Mouse (Mus musculus): ENCODE results near the gene Vtcn1.
"Not testable (repeated sequence)": the region's sequence is repeated elsewhere in the genome, so short reads cannot be mapped to it uniquely, and the experiment has no call there.

The Vtcn1 gene

GRCm38 (mm10) chr3:100825225-100825965 is at the start of gene Vtcn1:
Gene Vtcn1, plus strand, starts transcription at chr3:100825459.
- DNase-seq (ENCODE audit: low spot score) = peak; percentile 20

GRCm38 (mm10) chr3:100776967-100777366 is 48.3 kb upstream of the Vtcn1 start:
- DNase-seq (ENCODE audit: low spot score) = no peak

GRCm38 (mm10) chr3:100777568-100777967 is 47.7 kb upstream of the Vtcn1 start:
- no peak for DNase-seq (ENCODE audit: low spot score)

GRCm38 (mm10) chr3:100786076-100786475 is 39.2 kb upstream of the Vtcn1 start:
- no peak for DNase-seq (ENCODE audit: low spot score)

- no peak for DNase-seq (ENCODE audit: low spot score)
Observed at GRCm38 (mm10) chr3:100791670-100792069, 33.6 kb upstream of the Vtcn1 start.

- no peak for DNase-seq (ENCODE audit: low spot score)
Observed at GRCm38 (mm10) chr3:100793345-100793744, 31.9 kb upstream of the Vtcn1 start.

GRCm38 (mm10) chr3:100796571-100796970 is 28.7 kb upstream of the Vtcn1 start:
- no peak for DNase-seq (ENCODE audit: low spot score)

- no peak for DNase-seq (ENCODE audit: low spot score)
Observed at GRCm38 (mm10) chr3:100797166-100798145, 27.8 kb upstream of the Vtcn1 start.

GRCm38 (mm10) chr3:100798872-100799422 is 26.3 kb upstream of the Vtcn1 start:
- no peak for DNase-seq (ENCODE audit: low spot score)

GRCm38 (mm10) chr3:100804975-100805374 is 20.3 kb upstream of the Vtcn1 start:
- no peak for DNase-seq (ENCODE audit: low spot score)

- DNase-seq (ENCODE audit: low spot score) = no peak
Observed at GRCm38 (mm10) chr3:100805925-100806324, 19.3 kb upstream of the Vtcn1 start.

GRCm38 (mm10) chr3:100810461-100810860 is 14.8 kb upstream of the Vtcn1 start:
- DNase-seq (ENCODE audit: low spot score) = no peak

- DNase-seq (ENCODE audit: low spot score) = no peak
Observed at GRCm38 (mm10) chr3:100811836-100812235, 13.4 kb upstream of the Vtcn1 start.

GRCm38 (mm10) chr3:100815490-100815889 is 9.8 kb upstream of the Vtcn1 start:
- not testable (repeated sequence) for DNase-seq (ENCODE audit: low spot score)

- DNase-seq (ENCODE audit: low spot score) = no peak
Observed at GRCm38 (mm10) chr3:100818709-100819108, 6.5 kb upstream of the Vtcn1 start.

GRCm38 (mm10) chr3:100819571-100819970 is 5.7 kb upstream of the Vtcn1 start:
- DNase-seq (ENCODE audit: low spot score) = no peak

- no peak for DNase-seq (ENCODE audit: low spot score)
Observed at GRCm38 (mm10) chr3:100820852-100821251, 4.4 kb upstream of the Vtcn1 start.

GRCm38 (mm10) chr3:100821276-100821675 is 4.0 kb upstream of the Vtcn1 start:
- DNase-seq (ENCODE audit: low spot score) = no peak

- no peak for DNase-seq (ENCODE audit: low spot score)
Observed at GRCm38 (mm10) chr3:100843784-100844183, 18.5 kb downstream of the Vtcn1 start.

- no peak for DNase-seq (ENCODE audit: low spot score)
Observed at GRCm38 (mm10) chr3:100844366-100844765, 19.1 kb downstream of the Vtcn1 start.

- no peak for DNase-seq (ENCODE audit: low spot score)
Observed at GRCm38 (mm10) chr3:100848348-100848747, 23.1 kb downstream of the Vtcn1 start.

- DNase-seq (ENCODE audit: low spot score) = no peak
Observed at GRCm38 (mm10) chr3:100850468-100850867, 25.2 kb downstream of the Vtcn1 start.

All from urinary bladder, postnatal 25 days (tissue).